Mouse (Mus musculus): ENCODE measurements around the gene Top2a. TPM values are rescaled to one million over a fixed set of nuclear protein-coding genes. Genes with fewer than 3 reads are reported as not detected.

Top2a gene
- total and polyA plus RNA-seq, 3 experiments: 0.29 to 8.1 (median 4.1) TPM

- no peak for DNase-seq
Observed at GRCm38 (mm10) chr11:98964201-98964615, 59.8 kb downstream of the Top2a start.

GRCm38 (mm10) chr11:98963191-98964021, 60.6 kb downstream of the Top2a start:
- DNase-seq: peak; percentile 90

DNA sequence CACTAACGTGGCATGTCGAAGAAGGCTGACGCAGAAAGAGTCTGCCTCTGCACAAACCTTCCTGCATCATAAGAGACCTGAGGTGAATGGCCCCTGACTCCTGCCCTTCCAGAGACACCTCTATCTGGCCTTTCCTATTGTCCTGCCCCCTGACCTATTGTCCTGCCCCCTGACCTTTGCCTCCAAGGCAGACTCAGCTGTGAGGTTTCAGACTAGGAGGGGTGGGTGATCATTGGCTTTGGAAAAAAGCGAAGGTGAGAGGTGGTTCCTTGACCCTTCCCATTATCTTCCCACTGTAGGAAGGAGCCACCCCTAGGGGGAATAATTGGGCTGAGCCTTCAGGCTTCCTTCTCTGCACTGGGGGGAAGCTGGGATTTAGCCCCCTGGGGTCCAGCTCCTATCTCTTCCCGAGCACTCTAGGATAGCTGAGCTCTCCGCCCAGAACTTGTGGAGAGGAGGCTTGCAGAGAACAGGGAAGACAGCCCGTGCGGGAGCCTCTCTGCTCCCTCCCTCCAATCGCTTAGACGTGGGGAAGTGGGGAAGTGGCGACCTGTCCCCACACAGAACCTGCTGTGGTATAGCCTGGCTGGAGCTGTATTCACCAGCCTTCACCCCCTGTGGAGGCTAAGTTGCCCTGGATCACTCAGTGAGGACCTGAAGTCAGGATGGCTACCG, 61.4 kb downstream of the Top2a start:
- DNase-seq: no peak

- peak; percentile 28 for DNase-seq
Observed at GRCm38 (mm10) chr11:98961766-98962165, 62.2 kb downstream of the Top2a start.

GRCm38 (mm10) chr11:98961051-98961592, 62.9 kb downstream of the Top2a start:
- peak; percentile 68 for DNase-seq

DNA sequence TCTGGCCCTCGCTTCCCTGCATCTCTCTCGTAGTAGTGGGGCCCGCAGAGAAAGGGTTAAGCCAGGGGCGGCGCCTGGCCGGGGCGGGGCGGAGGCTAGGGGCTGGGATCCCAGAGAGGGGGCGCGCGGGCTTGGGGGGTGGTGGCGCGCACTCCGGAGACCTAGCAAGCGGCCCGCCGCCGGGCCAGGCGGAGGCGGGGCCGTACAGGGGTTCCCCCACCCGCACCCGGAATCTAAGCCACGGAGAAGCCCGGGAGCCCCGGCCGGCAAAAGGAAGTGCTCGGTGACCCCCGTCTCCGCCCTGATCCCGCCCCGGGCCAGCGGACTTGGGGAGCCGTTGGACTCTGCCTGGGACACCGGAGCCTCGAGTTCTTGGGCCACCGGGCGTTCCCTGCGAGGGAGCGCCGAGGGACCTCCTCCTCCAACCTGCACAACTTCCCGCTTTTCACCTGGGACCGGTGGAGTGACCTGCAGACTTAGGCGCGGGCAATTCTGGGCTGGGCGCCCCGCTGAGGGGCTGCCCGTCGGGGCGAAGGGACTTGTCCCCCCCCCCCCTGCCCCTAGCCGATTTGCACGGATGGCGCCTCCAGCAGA, 63.6 kb downstream of the Top2a start:
- DNase-seq: peak; percentile 89

GRCm38 (mm10) chr11:98959437-98960312, 64.3 kb downstream of the Top2a start:
- peak; percentile 92 for DNase-seq

GRCm38 (mm10) chr11:98956340-98956739, 67.6 kb downstream of the Top2a start:
- no peak for DNase-seq

- peak; percentile 42 for DNase-seq
Observed at GRCm38 (mm10) chr11:98955707-98956235, 68.2 kb downstream of the Top2a start.

DNA sequence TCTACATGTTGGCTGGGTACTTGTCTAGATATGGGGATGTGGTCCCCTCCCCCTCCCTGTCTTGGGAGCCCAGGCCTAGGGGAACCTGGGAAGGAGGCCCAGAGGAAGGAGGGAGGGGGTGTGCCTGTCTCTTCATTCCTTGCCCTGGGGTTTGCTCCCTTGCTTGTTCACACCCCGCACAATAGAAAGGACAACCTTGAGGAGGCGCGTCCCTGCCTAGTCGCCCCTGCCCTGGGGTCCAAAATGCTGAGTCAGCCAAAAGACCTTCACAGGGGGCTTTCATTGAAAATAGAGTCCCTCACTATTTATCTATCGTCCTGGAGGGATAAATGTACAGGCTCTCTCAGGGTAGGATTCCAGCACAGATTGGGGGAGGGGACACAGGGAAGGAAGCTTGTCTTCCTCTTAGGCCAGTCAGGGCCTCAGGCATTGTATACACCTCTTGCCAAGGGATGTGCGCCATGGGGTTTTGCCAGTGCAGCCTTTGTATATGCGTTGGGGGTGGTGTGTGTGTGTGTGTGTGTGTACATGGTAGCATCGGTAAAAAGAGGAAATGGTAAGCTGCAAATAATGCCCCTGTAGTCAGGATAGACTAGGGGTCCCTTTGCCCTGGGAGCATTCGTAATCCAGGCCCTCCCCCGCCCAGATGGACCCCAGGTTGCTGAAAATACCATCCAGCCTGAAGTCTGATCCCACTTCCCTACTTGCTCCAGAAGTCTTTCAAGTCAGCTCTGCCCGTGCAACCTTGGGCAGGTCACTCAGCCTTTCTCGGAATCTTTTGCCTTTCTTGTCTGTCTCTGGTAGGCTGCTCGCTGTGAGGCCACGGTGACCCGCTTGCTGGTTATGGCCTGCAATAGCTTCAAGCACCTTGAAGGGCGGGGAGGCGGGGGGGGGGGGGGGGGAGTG, 68.9 kb downstream of the Top2a start:
- DNase-seq: no peak

- peak; percentile 80 for DNase-seq
Observed at GRCm38 (mm10) chr11:98954373-98954772, 69.6 kb downstream of the Top2a start.

GRCm38 (mm10) chr11:98953835-98954320, 70.1 kb downstream of the Top2a start:
- no peak for DNase-seq

- no peak for DNase-seq
Observed at GRCm38 (mm10) chr11:98953361-98953760, 70.6 kb downstream of the Top2a start.

DNA sequence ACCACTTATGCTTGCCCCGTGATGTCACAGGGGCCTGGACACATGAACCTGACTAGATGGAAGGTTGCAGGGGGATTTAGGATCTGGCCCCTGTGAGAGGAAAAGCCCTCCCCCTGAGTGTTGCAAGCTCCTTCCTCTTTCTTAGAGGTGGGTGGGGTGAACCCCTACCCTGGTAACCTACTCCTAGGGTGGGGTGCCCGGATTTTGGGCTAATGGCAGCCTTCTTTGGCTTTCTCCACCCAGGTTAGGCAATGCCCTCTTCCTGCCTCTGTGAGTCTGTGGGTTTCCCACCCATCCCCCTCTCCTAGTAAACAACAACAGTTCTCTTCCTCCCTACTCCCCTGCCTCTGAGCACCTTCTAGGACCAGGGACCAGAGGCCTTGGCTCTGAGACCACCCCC, 71.3 kb downstream of the Top2a start:
- no peak for DNase-seq

DNA sequence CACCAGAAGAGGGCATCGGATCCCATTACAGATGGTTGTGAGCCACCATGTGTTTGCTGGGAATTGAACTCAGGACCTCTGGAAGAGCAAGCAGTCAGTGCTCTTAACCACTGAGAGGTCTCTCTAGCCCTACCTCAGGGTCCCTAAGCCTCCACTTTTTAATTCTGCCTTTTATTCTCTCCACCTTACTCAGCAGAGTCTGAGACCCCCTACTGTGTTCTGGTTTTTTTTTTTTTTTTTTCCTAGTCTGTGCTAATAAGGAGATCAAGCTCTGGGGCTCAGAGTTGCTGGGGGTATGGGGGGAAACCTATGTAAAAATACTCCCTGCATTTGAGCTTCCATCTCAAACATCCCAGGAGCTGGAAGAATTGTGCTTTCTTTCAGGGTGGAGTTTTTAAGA, 71.9 kb downstream of the Top2a start:
- DNase-seq: no peak

- peak; percentile 93 for DNase-seq
Observed at GRCm38 (mm10) chr11:98951026-98951906, 72.7 kb downstream of the Top2a start.

GRCm38 (mm10) chr11:98950484-98950883, 73.5 kb downstream of the Top2a start:
- DNase-seq: no peak

DNA sequence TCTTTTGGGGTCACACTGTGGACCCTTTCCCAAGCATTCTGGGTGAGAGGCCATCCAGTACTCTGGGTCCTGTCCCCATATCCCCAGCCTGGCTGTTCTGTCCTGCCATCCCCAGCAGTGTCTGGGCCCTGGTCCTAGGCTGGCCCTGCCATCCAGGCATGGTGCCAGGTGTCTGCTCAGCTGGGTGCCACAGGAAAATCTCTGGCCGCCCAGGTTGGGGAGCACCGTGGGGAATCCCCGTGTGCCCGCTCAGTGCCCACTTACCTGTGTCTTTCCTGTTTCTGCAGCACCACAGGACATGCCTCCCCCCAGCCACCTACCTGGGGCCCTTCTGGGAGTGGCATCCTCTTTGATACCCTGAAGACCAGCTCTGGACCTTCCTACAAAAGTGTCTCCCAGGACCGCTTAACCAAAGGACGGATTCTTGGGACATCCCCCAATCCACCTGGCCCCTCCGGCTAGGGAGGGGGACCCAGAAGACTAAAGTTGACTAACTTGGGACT, 74.0 kb downstream of the Top2a start:
- peak; percentile 72 for DNase-seq
